Mouse (Mus musculus) activated CD4-positive, CD25-positive, alpha-beta regulatory T cell, adult 4 months (primary cell): ENCODE measurements at regions not wholly inside any gene's neighbourhood (a gene's known extent, or its start where the extent isn't known, plus 50 kb on each side); places are given as distances from the start of the nearest gene placed in this dataset.

ENCODE experiments used
- ATAC-seq: one replicate; pipeline ENCODE4 v1.8.0; 2017

DNA sequence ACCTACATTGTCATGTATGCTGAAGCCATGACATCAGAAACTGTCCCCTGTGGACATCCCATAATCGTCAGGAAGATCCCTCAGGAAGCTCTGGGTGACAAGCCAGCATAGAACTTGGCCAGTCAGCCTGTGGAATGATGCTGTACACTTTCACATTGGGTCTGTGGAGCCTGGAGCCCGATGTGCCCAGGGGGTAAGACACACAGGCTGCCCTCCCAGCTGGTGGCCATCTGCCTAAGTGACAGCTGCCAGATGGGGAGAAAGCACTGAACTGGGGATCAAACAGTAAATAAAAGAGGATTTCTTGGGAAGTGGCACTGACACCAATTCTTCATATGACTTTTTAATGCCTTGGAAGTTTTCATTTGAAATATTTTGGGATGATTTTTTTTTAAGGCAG is 486.8 kb downstream of the Efnb2 start:
- ATAC-seq: no peak

DNA sequence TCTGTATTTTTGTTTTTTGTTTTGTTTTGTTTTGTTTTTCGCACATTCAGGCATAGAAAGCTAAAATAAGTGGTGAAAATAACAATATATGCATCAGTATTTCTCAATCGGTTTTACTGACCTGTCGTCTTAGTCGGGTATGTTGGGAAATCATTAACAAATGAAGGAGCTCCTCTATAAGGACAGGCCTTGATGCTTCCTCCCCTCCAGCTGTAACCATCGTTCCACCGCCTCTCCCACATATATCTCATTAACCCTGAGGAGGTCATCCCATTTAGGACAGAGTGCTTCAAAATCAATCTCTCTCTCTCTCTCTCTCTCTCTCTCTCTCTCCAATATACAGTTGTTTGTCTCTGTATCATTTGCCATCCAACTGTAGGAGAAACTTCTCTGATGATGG is 492.4 kb downstream of the Efnb2 start:
- no peak for ATAC-seq

DNA sequence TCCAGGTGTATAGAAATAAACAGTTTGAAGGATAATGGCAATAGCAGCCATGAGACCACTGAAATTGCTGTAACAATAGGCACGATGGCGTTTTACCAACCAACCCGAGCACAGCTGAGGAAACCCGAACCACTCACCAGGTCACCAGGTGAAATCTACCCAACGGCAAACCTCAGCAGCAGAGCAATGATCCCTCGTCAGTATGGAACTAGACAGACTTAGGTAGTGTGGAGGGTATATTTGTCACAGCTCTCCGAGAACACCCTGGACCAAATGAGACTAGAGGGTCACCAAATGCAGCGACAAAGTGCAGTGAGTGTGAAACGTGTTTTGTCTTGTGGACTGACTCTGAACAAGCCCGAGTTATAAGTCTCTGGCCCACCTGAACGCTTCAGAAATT is 492.8 kb downstream of the Efnb2 start:
- ATAC-seq: no peak

DNA sequence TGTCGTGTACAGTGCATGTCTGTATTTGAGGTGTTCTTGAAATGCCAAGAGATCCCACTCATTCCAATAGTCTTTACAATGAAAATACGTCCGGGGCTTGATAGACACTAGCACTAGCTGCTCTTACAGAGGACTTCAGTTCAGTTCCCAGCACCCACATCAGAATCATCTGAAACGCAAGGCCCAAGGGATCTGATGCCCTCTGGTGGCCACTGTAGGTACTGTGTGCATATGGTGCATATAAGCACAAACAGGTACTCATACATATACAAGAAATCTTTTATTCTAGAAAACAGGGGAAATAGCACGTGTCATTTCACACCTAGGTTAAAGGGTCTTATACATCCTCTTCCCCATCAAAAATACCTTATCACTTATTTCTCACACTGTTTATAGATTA is 513.5 kb downstream of the Efnb2 start:
- no peak for ATAC-seq

DNA sequence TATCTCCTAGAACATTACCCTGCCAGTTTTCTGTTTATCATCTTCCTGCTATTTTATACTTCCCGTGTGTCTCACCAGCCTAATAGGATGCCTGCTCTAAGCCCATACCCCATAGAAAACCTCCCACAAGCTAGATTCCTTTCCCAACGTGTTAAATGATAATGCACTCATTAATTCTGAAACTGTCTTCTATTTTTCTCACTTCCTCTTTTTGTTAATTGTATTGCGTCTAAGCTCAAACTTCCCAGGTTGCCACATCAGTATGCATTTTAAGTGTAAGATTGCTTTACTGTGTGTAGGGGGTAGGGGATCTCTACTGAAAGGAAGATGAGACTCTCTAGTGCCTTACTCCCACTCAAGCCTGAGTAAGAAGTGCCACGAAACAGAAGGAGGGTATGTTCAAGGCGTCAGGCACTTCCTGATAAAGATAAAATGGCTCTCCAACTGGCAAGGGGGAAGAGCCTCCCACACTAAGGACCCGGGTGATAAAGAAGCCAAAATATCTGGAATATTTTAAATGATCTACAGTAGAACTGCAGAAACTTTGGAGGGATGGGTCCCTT is 518.0 kb downstream of the Efnb2 start:
- no peak for ATAC-seq

DNA sequence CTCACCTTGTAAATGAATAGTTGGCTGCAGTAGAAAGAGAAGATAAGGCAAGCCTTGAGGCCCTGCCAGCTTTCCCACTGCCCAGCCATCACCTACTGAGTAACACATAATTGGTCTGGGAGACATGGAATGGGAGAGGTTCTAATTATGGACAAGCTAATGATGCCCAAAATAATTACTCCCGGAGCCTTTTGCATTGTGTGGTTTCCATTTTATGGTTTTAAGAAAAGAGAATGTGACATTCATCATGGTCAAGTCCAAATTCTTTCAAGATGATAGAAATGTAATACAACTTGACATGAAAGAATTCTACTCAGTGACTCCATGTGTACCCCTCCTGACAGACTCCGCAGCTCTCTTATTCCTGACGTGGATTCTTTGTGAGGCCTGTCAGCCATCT is 518.6 kb downstream of the Efnb2 start:
- no peak for ATAC-seq

DNA sequence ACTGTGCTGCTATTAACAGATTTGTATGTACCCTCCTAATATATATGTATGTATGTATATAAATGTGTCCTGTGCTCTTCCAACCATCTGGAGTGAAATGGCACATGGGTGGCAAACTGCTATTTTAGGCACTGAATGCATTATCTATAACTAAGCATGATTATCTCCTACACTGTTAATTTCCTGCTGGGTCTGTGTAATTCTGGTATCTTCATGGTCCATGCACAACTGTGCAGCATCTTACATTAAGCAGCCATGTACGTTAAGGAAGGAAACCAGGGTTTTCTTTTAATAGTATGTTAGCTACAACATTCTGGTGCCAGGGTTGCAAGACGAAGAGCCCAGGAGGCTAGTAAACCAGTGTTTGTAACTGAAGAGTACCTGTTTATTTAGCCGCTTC is 521.3 kb downstream of the Efnb2 start:
- no peak for ATAC-seq

DNA sequence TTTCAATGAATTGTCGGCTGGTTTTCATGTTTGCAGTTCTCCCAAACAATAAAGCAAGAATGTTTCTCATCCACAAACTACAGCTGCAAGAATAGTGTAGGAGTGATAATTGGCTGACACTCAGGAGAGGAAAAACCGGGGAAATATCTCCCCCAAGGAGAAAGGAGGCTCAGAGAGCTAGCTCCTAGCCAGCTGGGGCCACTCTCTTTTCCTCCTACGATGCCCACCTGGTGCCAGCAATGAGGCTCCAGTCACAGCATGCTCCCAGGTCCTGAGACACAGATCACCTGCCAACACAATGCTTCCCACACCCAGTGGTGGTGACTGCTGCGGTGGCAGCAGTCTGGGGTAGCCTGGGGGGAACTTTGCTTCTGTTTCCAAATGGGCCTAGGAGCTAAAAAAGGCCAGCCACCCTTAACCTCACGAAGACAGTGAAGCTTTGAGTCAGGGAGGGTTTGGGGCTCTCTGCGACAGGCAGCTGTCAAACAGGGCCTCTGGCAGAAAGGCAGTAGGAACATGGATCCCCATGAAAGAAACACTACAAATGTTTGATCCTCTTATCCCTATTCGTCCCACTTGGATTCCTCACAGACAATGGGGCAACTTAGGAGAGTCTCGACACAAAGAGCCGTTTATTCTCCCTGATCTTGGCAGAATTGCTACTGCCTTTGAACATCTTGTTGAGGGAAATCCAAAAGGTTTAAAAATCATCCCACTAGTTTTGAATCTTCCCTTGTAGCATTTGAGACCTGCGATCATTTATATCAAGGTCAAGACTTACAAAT is 527.8 kb downstream of the Efnb2 start:
- ATAC-seq: no peak

DNA sequence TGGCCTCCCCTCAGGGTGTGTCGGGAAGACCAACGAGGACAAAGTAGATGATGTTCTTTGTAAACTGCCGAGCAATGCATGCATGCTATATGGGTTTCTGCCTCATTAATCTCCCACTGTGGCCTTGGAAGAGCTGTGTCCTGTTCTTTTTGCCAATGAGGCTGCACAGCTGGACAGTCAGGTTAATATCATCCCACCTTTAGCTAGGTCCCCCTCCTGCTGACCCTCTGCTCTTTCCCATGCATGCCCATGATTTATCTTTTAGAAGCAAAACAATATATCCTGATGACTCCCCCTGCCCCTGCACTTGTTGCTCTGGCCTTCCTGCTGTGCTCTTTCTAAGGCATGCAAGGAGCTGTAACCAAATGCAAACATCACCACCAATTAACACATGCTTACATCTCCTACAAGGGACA is 529.1 kb downstream of the Efnb2 start:
- no peak for ATAC-seq

DNA sequence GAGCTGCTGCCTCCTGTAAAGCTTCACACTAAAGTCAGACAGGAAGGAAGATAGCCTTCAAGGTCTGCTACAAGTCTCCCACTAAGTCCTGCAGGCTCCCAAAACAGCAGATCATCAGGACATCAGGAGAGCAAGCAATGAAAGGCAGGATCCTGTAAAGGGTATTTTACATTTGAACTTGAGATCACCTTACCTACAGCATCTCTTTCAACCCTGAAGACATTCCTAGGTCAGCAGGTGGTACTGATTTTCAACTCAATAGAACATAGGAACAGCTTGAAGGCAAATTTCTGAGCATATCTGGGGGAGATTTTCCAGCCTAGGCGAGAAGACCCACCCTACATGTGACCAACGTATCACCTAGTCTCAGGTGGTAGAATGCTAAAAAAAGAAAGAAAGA is 530.2 kb downstream of the Efnb2 start:
- no peak for ATAC-seq

DNA sequence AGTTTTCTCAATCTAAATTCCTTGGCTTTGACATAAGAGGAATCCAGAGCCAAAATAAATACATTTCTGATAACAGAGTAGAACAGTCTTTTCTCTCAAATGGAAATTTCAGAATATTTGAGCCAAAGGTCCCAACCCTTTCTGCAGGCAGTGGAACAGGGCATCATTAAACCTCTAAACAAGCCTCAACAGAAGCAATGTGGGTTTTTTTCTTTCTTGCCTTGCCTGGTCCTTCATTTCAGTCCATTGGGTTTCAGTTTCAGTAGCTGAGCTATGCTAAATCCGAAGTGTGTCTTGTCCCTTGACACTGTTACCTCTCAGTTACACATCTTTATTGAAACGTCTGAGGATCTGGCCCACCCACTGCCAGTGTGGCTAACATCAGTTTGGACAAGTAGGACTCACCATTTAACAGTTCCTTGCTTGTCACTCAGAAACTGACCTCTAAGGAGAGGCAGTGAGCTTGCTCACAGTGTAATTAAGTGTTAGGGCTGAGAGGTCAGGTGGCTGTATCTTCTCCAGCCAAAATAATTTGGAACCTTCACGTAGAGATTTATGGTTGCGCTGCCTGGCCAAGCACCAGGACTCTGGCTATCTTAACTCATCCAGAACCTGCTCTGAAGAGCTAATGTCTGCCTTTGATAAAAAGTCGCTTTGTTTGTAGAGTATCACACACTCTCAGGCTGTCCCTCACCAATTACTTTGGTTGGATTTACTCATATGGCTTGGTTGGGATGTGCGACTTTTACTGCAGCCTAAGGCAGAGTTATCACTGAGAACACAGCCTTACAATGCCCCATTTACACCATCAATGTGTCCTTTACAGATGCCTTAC is 545.2 kb downstream of the Efnb2 start:
- no peak for ATAC-seq

DNA sequence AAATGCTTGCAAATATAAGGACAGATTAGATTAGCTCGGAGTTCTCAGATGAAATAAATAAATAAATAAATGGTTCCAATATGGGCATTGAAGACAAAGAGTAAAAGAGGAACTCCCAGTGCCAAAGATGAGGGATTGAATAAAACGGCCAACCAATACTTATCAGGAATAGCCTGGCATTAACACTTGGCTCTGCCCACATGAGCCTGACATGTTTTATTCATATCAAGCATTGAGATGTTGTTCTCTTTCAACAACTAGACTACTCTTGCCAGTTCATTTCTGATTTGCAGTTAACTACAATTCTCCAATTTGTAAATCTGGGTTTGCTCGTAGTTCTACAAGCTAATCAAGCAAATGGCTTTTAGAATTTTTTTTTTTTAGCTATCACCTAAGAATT is 546.4 kb downstream of the Efnb2 start:
- no peak for ATAC-seq

DNA sequence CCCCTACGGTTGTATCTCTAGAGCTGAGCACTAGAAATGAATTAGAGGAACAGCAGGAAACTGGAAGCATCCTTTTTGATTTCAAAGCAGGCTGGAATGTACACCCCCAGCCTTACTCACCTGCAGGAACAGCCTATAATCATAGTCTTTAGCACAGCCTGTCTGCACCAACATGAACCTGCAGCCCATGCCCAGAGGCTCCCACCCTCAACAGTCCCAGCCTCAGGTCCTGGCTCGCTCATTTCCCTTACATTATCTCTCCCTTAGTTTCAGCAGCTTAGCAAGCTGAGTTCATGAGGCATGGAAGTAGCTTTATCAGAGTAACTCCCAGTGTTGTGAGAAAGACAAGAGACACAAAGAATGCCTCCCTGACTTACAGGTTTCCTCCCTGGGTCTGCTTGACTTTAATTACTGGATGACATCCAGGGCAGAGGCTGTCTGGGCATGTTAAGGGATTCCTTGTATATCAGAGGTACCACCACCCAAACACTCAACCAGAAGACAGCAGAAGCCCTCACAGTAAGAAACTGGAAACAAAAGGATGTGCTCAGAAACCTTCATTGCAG is 551.2 kb downstream of the Efnb2 start:
- ATAC-seq: no peak

DNA sequence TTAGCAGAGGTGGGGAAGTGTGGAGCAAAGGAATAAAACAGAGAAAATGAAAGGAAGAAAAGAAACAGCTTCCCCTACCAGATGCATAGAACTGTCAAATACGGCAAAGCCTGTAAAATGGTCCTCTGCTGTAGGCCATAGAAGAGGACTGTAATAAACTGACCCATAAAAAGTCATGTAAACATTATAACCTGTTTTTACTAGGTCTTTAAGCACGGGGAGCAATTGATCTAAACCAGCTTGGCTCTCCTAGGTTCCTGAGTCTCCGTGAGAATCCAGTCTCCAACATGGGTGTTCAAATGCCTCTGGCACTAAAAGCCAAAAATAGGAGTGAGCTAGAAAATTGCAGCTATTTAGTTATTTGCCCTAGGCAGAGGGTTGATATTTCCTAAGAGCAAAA is 557.5 kb downstream of the Efnb2 start:
- ATAC-seq: no peak

DNA sequence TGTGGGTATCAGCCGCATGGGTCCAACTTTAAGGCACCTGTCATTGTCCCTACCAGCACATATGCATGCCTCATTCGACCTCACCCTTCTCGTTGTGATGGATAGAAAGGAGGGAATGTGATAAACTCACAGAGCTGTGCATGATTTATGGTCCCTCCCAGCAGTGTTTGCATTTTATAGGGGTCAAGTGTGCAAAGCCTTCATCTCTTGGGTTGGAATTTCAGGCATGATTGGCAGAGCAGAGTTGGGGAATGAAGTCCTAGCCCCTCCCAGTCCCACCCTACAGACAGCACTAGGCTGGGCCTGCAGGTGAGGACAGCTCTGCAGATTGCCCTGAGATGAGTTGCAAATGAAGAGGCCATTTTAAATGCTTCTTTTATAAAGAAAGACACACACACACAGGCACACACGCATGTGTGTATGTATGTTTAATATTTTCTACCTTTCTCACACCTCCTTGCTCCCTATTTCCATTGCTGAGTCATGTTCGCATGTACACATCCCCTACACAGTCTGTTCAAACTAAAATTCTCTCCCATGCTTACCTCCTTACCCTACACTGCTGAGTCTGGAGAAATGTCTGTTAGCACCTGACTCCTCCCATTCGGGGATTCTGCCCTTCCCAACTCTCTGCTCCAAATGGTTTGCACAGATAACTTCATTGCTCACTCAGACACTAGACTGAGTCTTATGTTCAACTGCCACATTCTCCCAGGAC is 558.9 kb downstream of the Efnb2 start:
- no peak for ATAC-seq

DNA sequence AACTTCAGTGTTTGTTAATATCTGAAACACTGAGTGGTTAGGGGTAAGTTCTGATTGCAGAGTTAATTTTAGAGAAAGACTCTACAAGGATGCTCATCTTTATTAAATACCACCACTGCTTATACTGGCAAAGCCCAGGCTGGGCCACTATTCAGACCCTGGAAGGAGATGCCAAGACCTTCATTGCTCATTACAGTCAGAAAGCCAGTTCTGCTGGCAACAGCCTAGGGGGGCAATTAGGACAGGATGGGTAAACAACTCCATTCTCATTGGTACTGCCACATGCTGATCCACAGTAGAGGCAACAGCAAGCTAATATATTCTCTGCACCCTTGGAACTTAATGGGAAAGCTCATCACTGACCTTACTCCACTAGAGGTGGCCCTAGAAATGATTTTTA is 568.5 kb downstream of the Efnb2 start:
- no peak for ATAC-seq

DNA sequence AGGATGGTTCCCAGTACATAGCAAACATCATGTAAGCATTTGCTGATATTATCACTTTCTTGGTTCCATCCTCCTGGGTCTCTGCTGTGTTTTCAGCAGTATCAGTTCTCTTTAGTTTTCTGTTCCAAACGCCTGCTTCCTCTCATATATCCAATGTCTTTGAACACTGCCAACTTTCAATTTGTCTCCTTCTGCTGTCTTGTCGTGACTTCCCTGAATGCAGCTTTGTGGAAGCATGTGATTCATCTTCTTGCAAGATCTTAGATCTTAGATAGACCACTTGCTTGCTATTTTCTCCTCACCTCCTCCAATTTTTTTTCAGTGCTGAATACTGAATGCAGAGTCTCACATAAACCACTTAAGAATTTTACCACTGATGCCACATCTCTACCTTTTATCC is 576.4 kb downstream of the Efnb2 start:
- ATAC-seq: no peak

DNA sequence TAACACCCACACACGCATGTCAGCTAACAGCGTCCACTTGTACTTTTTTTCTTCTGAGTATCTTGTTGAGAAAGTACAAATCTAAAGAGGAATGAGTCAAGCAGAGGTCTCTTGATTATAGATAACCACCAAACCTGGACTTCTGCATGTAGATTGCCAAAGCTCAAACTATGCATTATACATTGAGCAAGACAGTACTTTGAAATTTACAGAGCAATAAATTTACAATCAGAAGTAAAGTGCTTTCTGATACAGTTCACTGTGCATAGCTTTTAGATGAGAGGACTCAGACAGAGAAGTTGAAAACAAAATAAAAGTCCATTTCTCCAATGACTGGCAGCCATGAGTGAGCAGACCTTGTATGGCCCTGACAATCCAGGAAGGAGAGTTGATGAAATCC is 597.0 kb downstream of the Efnb2 start:
- no peak for ATAC-seq

DNA sequence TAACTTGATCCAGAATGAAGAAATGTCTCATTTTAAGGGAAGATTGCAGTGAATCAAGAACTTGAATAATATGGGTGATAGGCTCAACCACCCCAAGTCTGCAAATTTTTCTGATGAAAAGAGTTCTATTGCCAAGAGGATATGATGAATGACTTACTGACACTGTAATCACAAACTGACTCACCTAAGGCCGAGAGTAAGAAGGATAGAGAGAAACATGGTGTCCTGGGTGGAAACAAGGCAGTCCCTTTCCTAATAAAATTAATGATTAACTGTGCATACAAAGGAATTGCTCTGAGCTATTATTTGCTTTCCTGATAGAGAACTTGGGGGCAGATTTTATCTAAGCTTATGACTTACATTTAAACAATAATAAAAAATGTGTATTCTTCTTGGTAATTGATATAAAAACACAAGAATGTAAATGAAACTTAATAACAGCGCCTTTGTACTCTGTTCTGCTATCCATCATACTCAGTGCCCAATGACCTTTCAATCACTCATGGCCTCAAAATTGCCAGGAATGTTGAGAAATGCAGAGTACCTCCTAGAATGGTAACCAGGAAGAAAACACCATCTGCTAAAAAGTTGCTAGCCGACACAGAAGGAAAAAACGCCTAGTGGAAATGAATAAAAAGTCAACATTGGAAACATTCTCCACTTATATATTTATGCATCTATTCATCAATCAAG is 606.7 kb downstream of the Efnb2 start:
- ATAC-seq: no peak

DNA sequence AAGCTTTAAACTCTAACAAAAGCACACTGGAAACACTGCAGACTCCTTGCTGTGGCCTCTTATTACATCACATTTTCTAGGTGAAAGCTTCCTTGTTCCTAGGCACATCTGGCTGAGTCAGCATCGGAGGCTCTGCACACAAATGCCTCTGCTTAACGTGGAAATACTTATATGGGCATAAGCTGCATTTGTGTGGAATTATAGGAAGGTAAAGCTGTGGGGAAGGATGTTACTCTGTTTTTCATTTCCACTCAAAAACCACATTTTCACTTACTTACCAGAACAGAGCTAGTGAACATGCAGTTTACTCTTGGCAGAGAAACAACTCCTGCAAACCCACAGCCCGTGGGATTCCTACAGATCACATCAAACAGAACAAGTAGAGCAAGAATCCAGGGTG is 609.9 kb downstream of the Efnb2 start:
- no peak for ATAC-seq

DNA sequence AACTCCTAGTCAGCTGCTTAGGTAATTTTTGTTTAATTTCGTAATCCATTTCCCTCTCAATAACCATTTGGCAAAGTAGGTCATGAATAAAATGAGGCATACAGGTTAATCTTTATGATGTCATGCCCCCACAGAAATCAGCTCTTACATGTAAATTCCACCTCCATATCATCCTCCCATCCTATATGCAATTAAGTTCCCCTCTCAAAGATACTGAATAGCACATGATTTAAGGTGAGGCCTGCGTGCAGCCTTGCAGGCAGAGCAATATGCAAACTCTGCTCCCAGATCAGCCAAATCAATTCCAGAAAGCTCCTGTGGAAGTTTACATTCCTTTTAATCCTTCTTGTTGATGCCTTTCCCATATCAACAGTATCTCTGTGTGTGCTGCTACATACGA is 610.3 kb downstream of the Efnb2 start:
- no peak for ATAC-seq

DNA sequence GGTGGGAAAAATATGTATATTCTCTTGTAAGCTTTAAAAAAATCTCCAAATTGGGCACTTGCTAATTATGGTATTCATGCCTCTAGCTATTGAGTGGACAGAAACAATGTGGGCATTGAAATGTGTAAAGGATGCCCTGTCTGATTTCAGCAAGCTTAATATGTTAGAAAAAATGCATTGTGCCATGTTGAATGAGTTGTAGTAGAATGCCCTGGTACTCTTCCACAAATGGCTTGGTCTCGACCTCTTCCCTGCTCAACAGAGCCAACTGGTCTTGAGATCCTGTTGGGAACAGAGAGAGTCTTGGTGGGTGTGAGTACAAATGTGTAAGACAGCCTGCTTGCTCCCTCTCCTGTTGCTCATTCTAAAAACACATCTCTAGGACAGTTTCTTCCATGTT is 616.1 kb downstream of the Efnb2 start:
- ATAC-seq: no peak
